Mouse (Mus musculus): ENCODE data around the gene Cemip2. TPM values are rescaled to one million over a fixed set of nuclear protein-coding genes. Genes with fewer than 3 reads are reported as not detected.

The Cemip2 gene
- polyA plus RNA-seq (2014; fragmentation: Nextera tagmentation; extraction: Ambion mirVana): 16.6 and 26.8 TPM in 2 replicates

DNA sequence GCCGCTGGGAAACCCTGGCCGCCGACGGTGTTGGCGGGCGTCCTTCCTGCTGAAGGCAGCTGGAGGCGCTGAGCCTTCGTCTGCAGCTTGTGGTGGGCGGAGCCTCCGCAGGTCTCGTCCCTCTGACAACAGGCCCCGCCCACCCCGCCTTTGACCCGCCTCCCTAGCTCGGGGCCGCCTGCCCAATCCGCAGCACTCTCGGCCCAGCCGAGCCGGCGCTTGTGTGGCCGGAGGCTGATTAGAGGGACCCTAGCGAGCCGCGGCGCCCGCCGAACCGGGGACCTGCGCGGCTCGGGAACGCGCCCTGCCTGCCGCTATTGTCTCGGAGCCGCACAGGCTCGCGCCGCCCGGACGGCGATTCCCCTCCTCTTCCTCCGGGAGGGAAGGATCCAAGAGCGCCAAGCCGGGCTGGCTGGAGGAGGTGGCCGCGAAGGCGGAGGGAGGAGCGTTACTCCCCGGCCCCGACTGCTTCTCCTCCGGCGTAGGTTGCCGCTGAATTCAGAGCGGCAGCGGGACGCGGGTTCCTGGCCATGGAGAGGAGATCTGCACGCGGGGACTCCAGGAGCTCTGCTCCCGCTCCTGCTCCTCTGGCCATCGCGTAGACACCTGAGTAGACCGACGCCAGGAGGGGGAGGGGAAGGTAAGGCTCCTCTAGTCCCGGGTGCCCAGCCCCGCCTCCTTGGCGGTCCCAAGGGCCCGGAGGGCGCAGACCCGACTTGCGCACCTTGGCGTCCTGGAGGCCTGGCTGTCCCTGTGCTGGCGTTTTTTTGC is at the start of gene Cemip2:
Gene Cemip2, plus strand, starts transcription at position 196 of the 771 bp plus-strand sequence.
- whole genome bisulfite sequencing: under 1% methylated on average over 59 of the region's 75 CpGs
- peaks cover 38% of the 10 kb centered on the region for H3K4me1 ChIP-seq (ENCODE audit: control insufficient read depth, insufficient read depth, low read length)
- peak within 1 kb of the TSS; percentile 84 for H3K9ac ChIP-seq (ENCODE audit: low read depth, low read length)

DNA sequence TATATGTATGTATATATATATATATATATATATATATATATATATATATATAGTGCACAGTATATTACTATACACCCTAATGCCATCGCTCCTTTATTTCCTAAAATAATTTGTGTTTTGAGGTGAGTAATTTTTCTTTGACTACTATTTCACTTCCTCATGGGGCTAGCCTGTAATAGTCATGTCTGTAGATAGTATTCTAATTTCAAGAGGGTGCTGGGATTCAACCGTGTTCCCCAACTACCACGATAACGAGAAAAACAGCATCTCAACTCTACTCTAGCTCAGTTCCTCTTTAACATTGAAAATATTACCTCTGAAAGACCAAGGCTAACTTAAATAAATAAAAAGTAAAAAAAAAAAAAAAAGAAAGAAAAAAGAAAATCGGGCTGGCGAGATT is 49.8 kb upstream of the Cemip2 start:
- 92% methylated on average over 6 of the region's 6 CpGs for WGBS
- H3K36me3 ChIP-seq (ENCODE audit: control insufficient read depth, insufficient read depth, low read length): no peaks in the 10 kb centered on the region
- H3K27me3 ChIP-seq (ENCODE audit: control insufficient read depth, insufficient read depth, low read length): no peaks in the 10 kb centered on the region
- H3K9me3 ChIP-seq (ENCODE audit: control insufficient read depth, low read length): no peaks in the 10 kb centered on the region
- ATAC-seq (ENCODE audit: low FRiP score, low TSS enrichment): no peak
- H3K9ac ChIP-seq (ENCODE audit: low read depth, low read length): no peak overlapping the region
- no peak overlapping the region for H3K4me3 ChIP-seq (ENCODE audit: low read length)
- H3K4me2 ChIP-seq (replicated peaks; ENCODE audit: low read depth, low read length): no peak overlapping the region
- no peaks in the 10 kb centered on the region for H3K4me1 ChIP-seq (ENCODE audit: control insufficient read depth, insufficient read depth, low read length)
- H3K27ac ChIP-seq (ENCODE audit: low read depth, low read length): no peak overlapping the region

More for the DNA sequence above, at the start of gene Cemip2:
- H3K36me3 ChIP-seq (ENCODE audit: control insufficient read depth, insufficient read depth, low read length): no peaks in the 10 kb centered on the region
- peak; percentile 95 for ATAC-seq (ENCODE audit: low FRiP score, low TSS enrichment)
- H3K27me3 ChIP-seq (ENCODE audit: control insufficient read depth, insufficient read depth, low read length): no peaks in the 10 kb centered on the region
- no peaks in the 10 kb centered on the region for H3K9me3 ChIP-seq (ENCODE audit: control insufficient read depth, low read length)
- H3K27ac ChIP-seq (ENCODE audit: low read depth, low read length): peak within 1 kb of the TSS; percentile 92
- peak within 1 kb of the TSS; percentile 60 for H3K4me2 ChIP-seq (replicated peaks; ENCODE audit: low read depth, low read length)
- H3K4me3 ChIP-seq (ENCODE audit: low read length): peak within 1 kb of the TSS; percentile 93

DNA sequence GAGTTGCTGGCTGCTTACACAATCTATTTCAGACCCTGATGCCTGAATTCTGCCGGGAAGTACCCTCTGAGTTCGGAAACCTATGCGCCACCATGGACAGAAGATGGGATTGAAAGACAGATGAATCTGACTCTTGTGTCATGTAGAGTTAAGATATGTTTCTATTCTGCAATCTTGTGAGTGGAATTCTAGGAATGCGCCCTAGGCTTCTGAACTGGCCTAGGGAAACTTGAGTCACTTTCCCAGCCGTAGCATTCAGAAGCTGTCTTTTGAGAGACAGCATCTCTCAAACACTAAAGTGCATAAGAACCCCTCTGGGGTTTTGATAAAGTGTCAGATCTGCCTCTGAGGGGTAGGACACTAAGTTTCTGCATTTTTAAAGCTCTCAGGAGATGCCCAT is 46.3 kb upstream of the Cemip2 start:
- WGBS: 88% methylated on average over 5 of the region's 5 CpGs
- Histone ChIP-seq H3K4me2 (replicated peaks; ENCODE audit: low read depth, low read length) (no peak overlapping the region), H3K4me3 (ENCODE audit: low read length) (no peak overlapping the region), H3K27ac (ENCODE audit: low read depth, low read length) (no peak overlapping the region), H3K36me3 (ENCODE audit: control insufficient read depth, insufficient read depth, low read length) (no peaks in the 10 kb centered on the region), H3K27me3 (ENCODE audit: control insufficient read depth, insufficient read depth, low read length) (no peaks in the 10 kb centered on the region), H3K9me3 (ENCODE audit: control insufficient read depth, low read length) (no peaks in the 10 kb centered on the region), H3K9ac (ENCODE audit: low read depth, low read length) (no peak overlapping the region), H3K4me1 (ENCODE audit: control insufficient read depth, insufficient read depth, low read length) (no peaks in the 10 kb centered on the region)
- ATAC-seq (ENCODE audit: low FRiP score, low TSS enrichment): no peak

DNA sequence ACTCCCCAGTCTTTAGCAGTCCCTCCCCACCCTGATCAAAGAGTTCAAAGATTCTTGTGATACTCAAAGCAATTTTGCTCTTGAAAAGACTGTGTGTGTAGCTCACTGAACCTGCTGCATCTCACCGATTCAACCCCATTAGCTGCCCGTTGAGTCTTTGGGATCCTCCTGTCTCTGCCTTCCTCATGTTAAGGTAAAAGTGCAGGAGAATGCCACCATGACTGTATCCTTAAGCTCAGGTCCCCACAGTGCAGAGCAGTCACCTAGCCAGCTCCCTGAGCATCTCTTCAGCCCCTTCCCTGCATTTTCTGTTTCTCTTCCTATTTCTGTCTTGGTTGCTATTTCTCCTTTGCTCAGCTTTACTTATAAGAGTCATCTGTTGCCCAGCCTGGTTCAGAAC is 45.0 kb upstream of the Cemip2 start:
- no peak for ATAC-seq (ENCODE audit: low FRiP score, low TSS enrichment)
- H3K9me3 ChIP-seq (ENCODE audit: control insufficient read depth, low read length): no peaks in the 10 kb centered on the region
- no peak overlapping the region for H3K4me2 ChIP-seq (replicated peaks; ENCODE audit: low read depth, low read length)
- no peaks in the 10 kb centered on the region for H3K4me1 ChIP-seq (ENCODE audit: control insufficient read depth, insufficient read depth, low read length)
- H3K4me3 ChIP-seq (ENCODE audit: low read length): no peak overlapping the region
- 91% methylated on average over 2 of the region's 2 CpGs for WGBS
- no peaks in the 10 kb centered on the region for H3K27me3 ChIP-seq (ENCODE audit: control insufficient read depth, insufficient read depth, low read length)
- no peak overlapping the region for H3K9ac ChIP-seq (ENCODE audit: low read depth, low read length)
- no peak overlapping the region for H3K27ac ChIP-seq (ENCODE audit: low read depth, low read length)
- H3K36me3 ChIP-seq (ENCODE audit: control insufficient read depth, insufficient read depth, low read length): no peaks in the 10 kb centered on the region

DNA sequence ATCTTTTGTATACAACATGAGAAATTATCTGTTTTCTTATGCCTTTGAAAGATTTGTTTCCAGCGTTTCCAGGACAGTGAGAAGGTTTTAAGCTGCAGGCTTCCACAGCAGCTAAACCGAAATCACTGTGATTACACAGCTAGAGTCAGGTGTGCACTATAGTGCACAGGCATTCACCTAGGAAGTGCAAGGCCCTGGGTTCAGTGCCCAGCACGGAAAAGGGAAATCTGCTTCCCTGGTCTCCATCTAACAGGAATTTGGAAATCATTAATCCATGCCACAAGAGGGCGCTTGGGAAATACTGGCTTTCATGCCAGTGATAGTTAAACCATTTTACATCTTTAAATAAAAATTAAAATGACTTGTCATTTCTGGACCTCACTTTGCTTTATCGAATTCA is 44.0 kb upstream of the Cemip2 start:
- Histone ChIP-seq H3K36me3 (ENCODE audit: control insufficient read depth, insufficient read depth, low read length) (no peaks in the 10 kb centered on the region), H3K4me1 (ENCODE audit: control insufficient read depth, insufficient read depth, low read length) (no peaks in the 10 kb centered on the region), H3K9me3 (ENCODE audit: control insufficient read depth, low read length) (no peaks in the 10 kb centered on the region), H3K9ac (ENCODE audit: low read depth, low read length) (no peak overlapping the region), H3K4me2 (replicated peaks; ENCODE audit: low read depth, low read length) (no peak overlapping the region), H3K4me3 (ENCODE audit: low read length) (no peak overlapping the region), H3K27ac (ENCODE audit: low read depth, low read length) (no peak overlapping the region), H3K27me3 (ENCODE audit: control insufficient read depth, insufficient read depth, low read length) (no peaks in the 10 kb centered on the region)
- no peak for ATAC-seq (ENCODE audit: low FRiP score, low TSS enrichment)
- 34% methylated on average over 5 of the region's 5 CpGs for WGBS

DNA sequence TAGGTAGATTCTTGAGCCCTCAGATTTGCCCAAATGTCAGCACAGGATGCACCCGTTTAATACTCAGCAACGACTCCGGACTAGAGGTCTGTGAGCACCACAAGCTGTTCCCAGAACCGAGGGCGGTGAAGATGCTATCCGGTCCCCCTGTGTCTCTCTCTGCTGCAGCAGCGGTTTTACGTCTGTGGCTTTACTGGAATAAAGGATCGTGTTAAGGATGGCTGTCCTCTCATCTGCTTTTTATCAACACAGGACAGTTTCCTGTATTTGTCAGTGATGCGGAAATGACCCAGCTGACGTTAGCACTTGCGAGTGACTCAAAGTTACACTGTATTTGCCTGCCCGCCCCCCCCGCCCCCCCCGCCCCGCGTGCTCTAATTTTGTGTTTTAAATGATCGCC is 40.7 kb upstream of the Cemip2 start:
- H3K4me3 ChIP-seq (ENCODE audit: low read length): no peak overlapping the region

DNA sequence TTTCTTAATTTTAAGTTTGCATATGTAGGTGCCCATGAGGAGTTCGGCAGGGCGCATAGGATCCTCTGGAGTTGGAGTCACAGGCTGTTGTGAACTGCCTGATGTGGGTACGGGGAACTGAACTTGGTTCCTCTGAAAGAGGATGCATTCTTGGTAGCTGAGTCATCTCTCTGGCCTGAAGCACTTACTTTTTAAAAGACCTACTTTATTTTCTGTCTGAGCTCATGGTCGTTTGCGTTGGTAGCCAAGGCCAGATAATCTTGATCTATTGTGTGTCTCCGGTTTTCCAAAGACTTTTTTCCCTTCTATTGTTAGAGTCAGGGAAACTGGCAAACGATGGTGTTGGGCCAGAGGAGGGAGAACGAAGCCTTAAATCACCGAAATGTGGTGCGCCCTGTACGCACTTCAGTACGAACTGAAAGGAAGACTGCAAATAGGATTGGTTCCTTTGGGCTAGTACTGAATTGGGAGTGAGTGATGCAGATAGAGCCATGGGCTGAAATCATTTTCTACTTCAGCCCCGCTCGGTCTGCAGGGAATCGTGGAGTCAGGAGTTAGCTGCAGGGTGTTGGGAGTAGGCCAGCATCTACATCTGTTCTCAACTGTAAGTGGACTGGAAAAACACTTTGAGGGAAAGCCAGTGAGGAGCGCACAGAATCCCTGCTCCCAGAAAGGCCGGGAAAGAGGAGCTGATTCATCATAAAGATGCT is 40.1 kb upstream of the Cemip2 start:
- Histone ChIP-seq H3K36me3 (ENCODE audit: control insufficient read depth, insufficient read depth, low read length) (no peaks in the 10 kb centered on the region), H3K4me2 (replicated peaks; ENCODE audit: low read depth, low read length) (peak overlapping the region; percentile 12; the same call in 1 of the 2 replicates), H3K27me3 (ENCODE audit: control insufficient read depth, insufficient read depth, low read length) (no peaks in the 10 kb centered on the region), H3K4me1 (ENCODE audit: control insufficient read depth, insufficient read depth, low read length) (no peaks in the 10 kb centered on the region), H3K27ac (ENCODE audit: low read depth, low read length) (peak overlapping the region; percentile 38; the same call in 1 of the 2 replicates), H3K4me3 (ENCODE audit: low read length) (no peak overlapping the region), H3K9me3 (ENCODE audit: control insufficient read depth, low read length) (no peaks in the 10 kb centered on the region), H3K9ac (ENCODE audit: low read depth, low read length) (no peak overlapping the region)
- no peak for ATAC-seq (ENCODE audit: low FRiP score, low TSS enrichment)
- WGBS: 53% methylated on average over 17 of the region's 17 CpGs

More for the DNA sequence above, 40.7 kb upstream of the Cemip2 start:
- no peaks in the 10 kb centered on the region for H3K27me3 ChIP-seq (ENCODE audit: control insufficient read depth, insufficient read depth, low read length)
- ATAC-seq (ENCODE audit: low FRiP score, low TSS enrichment): peak; percentile 46; the same call in 1 of the 2 replicates
- H3K4me2 ChIP-seq (replicated peaks; ENCODE audit: low read depth, low read length): peak overlapping the region; percentile 12; the same call in 1 of the 2 replicates
- no peaks in the 10 kb centered on the region for H3K4me1 ChIP-seq (ENCODE audit: control insufficient read depth, insufficient read depth, low read length)
- no peaks in the 10 kb centered on the region for H3K36me3 ChIP-seq (ENCODE audit: control insufficient read depth, insufficient read depth, low read length)
- H3K9ac ChIP-seq (ENCODE audit: low read depth, low read length): no peak overlapping the region
- H3K9me3 ChIP-seq (ENCODE audit: control insufficient read depth, low read length): no peaks in the 10 kb centered on the region
- WGBS: 45% methylated on average over 18 of the region's 18 CpGs
- H3K27ac ChIP-seq (ENCODE audit: low read depth, low read length): peak overlapping the region; percentile 59; the same call in 1 of the 2 replicates

DNA sequence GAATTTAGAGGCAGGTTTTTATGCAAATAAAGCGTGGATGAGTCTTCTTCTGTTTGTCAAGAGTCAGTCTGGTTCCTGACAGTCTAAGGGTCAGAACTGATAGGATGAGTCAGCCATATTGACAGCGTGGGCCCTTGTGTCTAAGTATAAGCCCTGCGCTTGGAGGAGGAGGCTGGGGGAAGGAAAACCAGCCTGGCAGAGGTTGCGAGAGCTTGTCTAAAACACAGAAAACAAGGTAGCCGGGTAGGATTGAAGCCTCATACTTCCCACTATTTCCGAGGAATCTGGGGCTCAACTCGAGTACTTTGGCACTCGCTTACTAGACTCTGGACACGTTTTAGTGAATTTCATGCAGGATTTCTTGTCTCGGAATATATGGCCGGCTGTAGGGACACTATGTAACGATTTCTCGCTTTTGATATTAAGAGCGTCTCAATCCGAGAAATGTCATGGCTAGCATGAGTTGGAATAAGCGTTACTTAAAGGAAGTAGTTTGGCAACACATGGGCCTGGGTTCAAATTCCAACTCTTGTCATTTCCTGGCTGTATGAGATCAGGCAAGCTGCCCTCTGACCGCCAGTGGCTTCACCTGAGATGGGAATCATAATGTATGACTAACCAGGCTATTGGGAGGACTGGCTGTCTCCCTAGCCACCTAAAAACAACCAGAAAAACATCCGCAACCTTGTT is 39.4 kb upstream of the Cemip2 start:
- no peak overlapping the region for H3K9ac ChIP-seq (ENCODE audit: low read depth, low read length)
- no peak overlapping the region for H3K4me2 ChIP-seq (replicated peaks; ENCODE audit: low read depth, low read length)
- ATAC-seq (ENCODE audit: low FRiP score, low TSS enrichment): no peak
- H3K4me3 ChIP-seq (ENCODE audit: low read length): no peak overlapping the region
- no peaks in the 10 kb centered on the region for H3K27me3 ChIP-seq (ENCODE audit: control insufficient read depth, insufficient read depth, low read length)
- no peaks in the 10 kb centered on the region for H3K9me3 ChIP-seq (ENCODE audit: control insufficient read depth, low read length)
- peak overlapping the region; percentile 38; the same call in 1 of the 2 replicates for H3K27ac ChIP-seq (ENCODE audit: low read depth, low read length)
- H3K4me1 ChIP-seq (ENCODE audit: control insufficient read depth, insufficient read depth, low read length): no peaks in the 10 kb centered on the region
- 93% methylated on average over 18 of the region's 18 CpGs for WGBS
- H3K36me3 ChIP-seq (ENCODE audit: control insufficient read depth, insufficient read depth, low read length): no peaks in the 10 kb centered on the region
